Mouse (Mus musculus) urinary bladder, postnatal 14 days (tissue): ENCODE measurements around the gene Obsl1.

Experiments
- DNase-seq: peaks from one replicate; pipeline ENCODE4 v3.0.0; 2021; ENCODE audit warnings: low spot score

The Obsl1 gene

GRCm38 (mm10) chr1:75518427-75518826 lies 12.2 kb upstream of the Obsl1 start:
- DNase-seq = no peak

GRCm38 (mm10) chr1:75517984-75518383 lies 11.7 kb upstream of the Obsl1 start:
- DNase-seq = no peak

- no peak for DNase-seq
Measured at GRCm38 (mm10) chr1:75516703-75517380, 10.6 kb upstream of the Obsl1 start.

- DNase-seq = no peak
Measured at GRCm38 (mm10) chr1:75512550-75512949, 6.3 kb upstream of the Obsl1 start.

GRCm38 (mm10) chr1:75511437-75512210 lies 5.4 kb upstream of the Obsl1 start:
- no peak for DNase-seq

GRCm38 (mm10) chr1:75510154-75510553 lies 3.9 kb upstream of the Obsl1 start:
- DNase-seq = no peak

- DNase-seq = no peak
Measured at GRCm38 (mm10) chr1:75509586-75509985, 3.3 kb upstream of the Obsl1 start.

- DNase-seq = no peak
Measured at GRCm38 (mm10) chr1:75507006-75507405, 754 bp upstream of the Obsl1 start, which contains the start of gene Inha. Gene Inha, plus strand, starts transcription at chr1:75507077.

GRCm38 (mm10) chr1:75505159-75505955 lies 895 bp downstream of the Obsl1 start:
- peak; percentile 68 for DNase-seq

- DNase-seq = no peak
Measured at GRCm38 (mm10) chr1:75504256-75505045, 1.8 kb downstream of the Obsl1 start.

GRCm38 (mm10) chr1:75503651-75503980 lies 2.6 kb downstream of the Obsl1 start:
- DNase-seq = no peak

- no peak for DNase-seq
Measured at GRCm38 (mm10) chr1:75502945-75503650, 3.2 kb downstream of the Obsl1 start.

GRCm38 (mm10) chr1:75501905-75502304 lies 4.3 kb downstream of the Obsl1 start:
- no peak for DNase-seq

GRCm38 (mm10) chr1:75499441-75499840 lies 6.8 kb downstream of the Obsl1 start:
- DNase-seq = no peak

GRCm38 (mm10) chr1:75498897-75499296 lies 7.4 kb downstream of the Obsl1 start:
- DNase-seq = no peak

GRCm38 (mm10) chr1:75494878-75495548 lies 11.2 kb downstream of the Obsl1 start:
- DNase-seq = peak; percentile 60

- DNase-seq = no peak
Measured at GRCm38 (mm10) chr1:75492579-75493170, 13.6 kb downstream of the Obsl1 start.

- no peak for DNase-seq
Measured at GRCm38 (mm10) chr1:75490785-75491551, 15.3 kb downstream of the Obsl1 start.

GRCm38 (mm10) chr1:75487405-75488161 lies 18.7 kb downstream of the Obsl1 start:
- peak; percentile 79 for DNase-seq
